Mouse (Mus musculus): ENCODE results near the gene Slc41a2. TPM values are rescaled to one million over a fixed set of nuclear protein-coding genes. Genes with fewer than 3 reads are reported as not detected.

The Slc41a2 gene
- polyA plus RNA-seq (2015; fragmentation: Nextera tagmentation; extraction: Ambion mirVana), result 0.95 and 1.2 TPM in 2 replicates

DNA sequence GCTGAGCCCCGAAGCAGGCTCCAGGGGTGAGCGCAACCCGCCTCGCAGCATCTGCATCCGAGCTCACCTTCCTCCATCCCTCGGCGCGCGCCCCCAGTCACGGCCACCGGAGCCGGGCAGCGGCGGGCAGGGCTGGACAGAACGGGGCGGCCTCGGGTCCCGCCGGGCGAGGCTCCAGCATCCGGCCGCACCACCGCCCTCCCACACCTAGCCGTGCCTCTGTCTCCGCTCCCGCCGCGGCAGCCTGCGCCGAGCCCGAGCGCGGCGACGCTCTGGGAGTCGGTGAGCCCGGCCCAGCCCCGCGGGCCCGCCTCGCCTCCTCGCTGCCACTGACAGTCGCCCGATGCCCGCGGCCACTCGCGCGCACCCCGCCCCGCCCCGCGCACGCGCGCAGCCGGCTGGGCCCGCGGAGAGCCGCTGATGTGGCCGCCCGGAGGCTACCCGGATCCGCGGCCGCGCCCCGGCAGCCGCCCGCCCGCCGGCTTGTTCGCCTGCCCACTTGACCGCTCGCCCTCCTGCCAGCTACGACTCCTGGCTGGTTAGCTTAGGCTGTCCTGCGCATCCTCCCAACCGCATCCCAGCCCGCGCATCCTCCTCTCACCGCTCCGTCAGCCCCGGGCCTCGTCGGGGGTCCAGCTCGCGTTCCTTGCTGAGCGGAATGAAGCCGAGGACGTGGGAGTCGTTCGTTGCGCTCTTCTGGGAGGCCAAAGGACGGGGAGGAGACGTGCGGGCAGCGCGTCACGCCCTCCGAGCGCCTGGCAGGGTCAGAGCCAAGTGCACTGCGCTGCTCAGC is at the start of gene Slc41a2:
TSS of gene Slc41a2 (minus strand) at position 724 of the 793 bp plus-strand sequence.
- peaks cover 43% of the 10 kb centered on the region for H3K27me3 ChIP-seq (ENCODE audit: control insufficient read depth, insufficient read depth, low read depth, low read length)
- H3K4me3 ChIP-seq (ENCODE audit: low read length), result peak within 1 kb of the TSS; percentile 64
- H3K4me2 ChIP-seq (ENCODE audit: low read depth, low read length), result peak within 1 kb of the TSS; percentile 99
- ATAC-seq (ENCODE audit: low read depth), result peak; percentile 82
- peaks cover 7% of the 10 kb centered on the region; the same call in 1 of the 2 replicates for H3K4me1 ChIP-seq (replicated peaks; ENCODE audit: control insufficient read depth, insufficient read depth, low read length)
- no peaks in the 10 kb centered on the region for H3K9me3 ChIP-seq (ENCODE audit: control insufficient read depth, low read length)
- peak within 1 kb of the TSS; percentile 65 for H3K9ac ChIP-seq (ENCODE audit: low read length)
- under 1% methylated on average over 58 of the region's 102 CpGs for WGBS
- no peaks in the 10 kb centered on the region for H3K36me3 ChIP-seq (ENCODE audit: control insufficient read depth, insufficient read depth, low read length)
- no peak within 1 kb of the TSS for H3K27ac ChIP-seq (ENCODE audit: low read length)

GRCm38 (mm10) chr10:83385330-83385910 is 47.7 kb upstream of the Slc41a2 start:
- H3K4me1 ChIP-seq (replicated peaks; ENCODE audit: control insufficient read depth, insufficient read depth, low read length), result no peaks in the 10 kb centered on the region
- H3K4me3 ChIP-seq (ENCODE audit: low read length), result no peak overlapping the region
- H3K9ac ChIP-seq (ENCODE audit: low read length), result no peak overlapping the region
- 92% methylated on average over 7 of the region's 7 CpGs for WGBS
- H3K27ac ChIP-seq (ENCODE audit: low read length), result no peak overlapping the region
- H3K27me3 ChIP-seq (ENCODE audit: control insufficient read depth, insufficient read depth, low read depth, low read length), result no peaks in the 10 kb centered on the region
- H3K4me2 ChIP-seq (ENCODE audit: low read depth, low read length), result no peak overlapping the region
- H3K36me3 ChIP-seq (ENCODE audit: control insufficient read depth, insufficient read depth, low read length), result no peaks in the 10 kb centered on the region
- no peak for ATAC-seq (ENCODE audit: low read depth)
- H3K9me3 ChIP-seq (ENCODE audit: control insufficient read depth, low read length), result no peaks in the 10 kb centered on the region

GRCm38 (mm10) chr10:83384456-83385215 is 47.0 kb upstream of the Slc41a2 start:
- H3K9ac ChIP-seq (ENCODE audit: low read length), result no peak overlapping the region
- no peak overlapping the region for H3K4me3 ChIP-seq (ENCODE audit: low read length)
- no peaks in the 10 kb centered on the region for H3K36me3 ChIP-seq (ENCODE audit: control insufficient read depth, insufficient read depth, low read length)
- 88% methylated on average over 8 of the region's 8 CpGs for WGBS
- H3K9me3 ChIP-seq (ENCODE audit: control insufficient read depth, low read length), result no peaks in the 10 kb centered on the region
- H3K27ac ChIP-seq (ENCODE audit: low read length), result no peak overlapping the region
- no peaks in the 10 kb centered on the region for H3K27me3 ChIP-seq (ENCODE audit: control insufficient read depth, insufficient read depth, low read depth, low read length)
- ATAC-seq (ENCODE audit: low read depth), result no peak
- H3K4me1 ChIP-seq (replicated peaks; ENCODE audit: control insufficient read depth, insufficient read depth, low read length), result no peaks in the 10 kb centered on the region
- no peak overlapping the region for H3K4me2 ChIP-seq (ENCODE audit: low read depth, low read length)

DNA sequence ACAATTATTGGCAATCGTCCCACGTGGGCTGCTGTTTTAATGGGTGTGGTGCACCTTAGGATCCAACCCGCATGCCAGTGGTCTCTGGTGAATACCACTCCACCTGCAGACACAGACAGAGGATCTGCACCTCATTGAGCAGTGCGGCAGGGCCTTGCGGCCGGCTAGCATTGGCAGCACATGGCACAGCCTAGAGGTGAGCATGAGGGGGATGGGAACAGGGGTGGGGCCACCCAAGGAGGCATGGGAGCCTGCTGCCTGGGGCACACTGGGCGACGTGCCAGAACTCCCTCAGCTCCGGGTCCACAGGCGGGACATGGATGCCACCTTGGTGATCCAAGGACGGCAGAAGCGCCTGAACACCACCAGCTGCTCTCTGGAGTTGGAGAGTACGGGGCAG is 46.2 kb upstream of the Slc41a2 start:
- no peak overlapping the region for H3K27ac ChIP-seq (ENCODE audit: low read length)
- H3K27me3 ChIP-seq (ENCODE audit: control insufficient read depth, insufficient read depth, low read depth, low read length), result no peaks in the 10 kb centered on the region
- no peak for ATAC-seq (ENCODE audit: low read depth)

DNA sequence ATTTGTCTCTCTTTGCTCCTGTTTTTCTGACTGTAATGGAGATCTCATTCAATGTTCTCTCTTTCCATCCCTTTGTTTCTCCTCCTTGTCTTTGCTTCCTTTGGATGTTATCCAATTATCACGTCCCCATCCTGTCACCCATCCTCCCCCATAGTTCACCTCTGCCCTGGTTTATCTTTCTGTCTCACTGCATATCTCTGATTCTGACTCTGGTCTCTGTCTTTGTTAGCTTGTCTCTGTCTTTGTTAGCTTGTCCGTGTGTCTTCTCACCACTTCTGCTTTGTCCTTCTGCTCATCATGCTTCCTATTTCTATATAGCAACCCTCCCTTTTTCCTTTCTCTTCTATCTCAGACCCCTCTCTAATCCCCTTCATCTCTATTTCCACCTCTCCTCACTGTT is 45.3 kb upstream of the Slc41a2 start:
- no peak for ATAC-seq (ENCODE audit: low read depth)
- 46% methylated on average over 2 of the region's 2 CpGs for WGBS
- Histone ChIP-seq H3K27me3 (ENCODE audit: control insufficient read depth, insufficient read depth, low read depth, low read length) (no peaks in the 10 kb centered on the region), H3K4me2 (ENCODE audit: low read depth, low read length) (no peak overlapping the region), H3K4me3 (ENCODE audit: low read length) (no peak overlapping the region), H3K27ac (ENCODE audit: low read length) (no peak overlapping the region), H3K4me1 (replicated peaks; ENCODE audit: control insufficient read depth, insufficient read depth, low read length) (peaks cover 7% of the 10 kb centered on the region), H3K36me3 (ENCODE audit: control insufficient read depth, insufficient read depth, low read length) (no peaks in the 10 kb centered on the region), H3K9me3 (ENCODE audit: control insufficient read depth, low read length) (no peaks in the 10 kb centered on the region), H3K9ac (ENCODE audit: low read length) (no peak overlapping the region)

More for the DNA sequence above, 46.2 kb upstream of the Slc41a2 start:
- H3K9ac ChIP-seq (ENCODE audit: low read length), result no peak overlapping the region
- H3K4me1 ChIP-seq (replicated peaks; ENCODE audit: control insufficient read depth, insufficient read depth, low read length), result no peaks in the 10 kb centered on the region
- no peaks in the 10 kb centered on the region for H3K9me3 ChIP-seq (ENCODE audit: control insufficient read depth, low read length)
- no peaks in the 10 kb centered on the region for H3K36me3 ChIP-seq (ENCODE audit: control insufficient read depth, insufficient read depth, low read length)
- H3K4me3 ChIP-seq (ENCODE audit: low read length), result no peak overlapping the region
- WGBS, result 86% methylated on average over 13 of the region's 13 CpGs
- H3K4me2 ChIP-seq (ENCODE audit: low read depth, low read length), result no peak overlapping the region

DNA sequence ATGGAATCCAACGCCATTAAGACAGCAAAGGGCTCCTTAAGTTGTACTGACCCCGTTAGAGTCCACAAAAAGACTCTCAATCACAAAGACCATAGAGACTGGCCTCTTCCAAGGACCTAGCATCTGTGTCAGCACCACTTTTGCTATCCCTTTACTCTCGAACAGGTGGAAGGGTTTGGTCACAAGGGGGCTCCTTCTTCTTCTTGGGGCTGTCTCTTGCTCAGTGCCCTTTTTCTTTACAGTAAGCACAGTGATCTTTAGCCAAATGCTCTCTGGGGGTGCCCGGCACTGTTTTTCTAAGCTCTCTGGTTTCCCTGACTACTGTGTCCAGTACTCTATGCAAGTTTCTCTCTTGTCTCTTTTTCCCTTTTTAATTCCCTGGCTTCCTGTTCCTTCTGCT is 44.8 kb upstream of the Slc41a2 start:
- ATAC-seq (ENCODE audit: low read depth), result no peak
- Histone ChIP-seq H3K4me2 (ENCODE audit: low read depth, low read length) (no peak overlapping the region), H3K9ac (ENCODE audit: low read length) (no peak overlapping the region), H3K4me1 (replicated peaks; ENCODE audit: control insufficient read depth, insufficient read depth, low read length) (peaks cover 9% of the 10 kb centered on the region), H3K27me3 (ENCODE audit: control insufficient read depth, insufficient read depth, low read depth, low read length) (no peaks in the 10 kb centered on the region), H3K4me3 (ENCODE audit: low read length) (no peak overlapping the region), H3K36me3 (ENCODE audit: control insufficient read depth, insufficient read depth, low read length) (no peaks in the 10 kb centered on the region), H3K27ac (ENCODE audit: low read length) (no peak overlapping the region), H3K9me3 (ENCODE audit: control insufficient read depth, low read length) (no peaks in the 10 kb centered on the region)
- 73% methylated on average over 4 of the region's 4 CpGs for WGBS

GRCm38 (mm10) chr10:83380501-83380900 is 42.8 kb upstream of the Slc41a2 start:
- Histone ChIP-seq H3K27me3 (ENCODE audit: control insufficient read depth, insufficient read depth, low read depth, low read length) (no peaks in the 10 kb centered on the region), H3K4me2 (ENCODE audit: low read depth, low read length) (no peak overlapping the region), H3K4me1 (replicated peaks; ENCODE audit: control insufficient read depth, insufficient read depth, low read length) (peaks cover 13% of the 10 kb centered on the region), H3K9me3 (ENCODE audit: control insufficient read depth, low read length) (no peaks in the 10 kb centered on the region), H3K4me3 (ENCODE audit: low read length) (no peak overlapping the region), H3K27ac (ENCODE audit: low read length) (no peak overlapping the region), H3K36me3 (ENCODE audit: control insufficient read depth, insufficient read depth, low read length) (no peaks in the 10 kb centered on the region), H3K9ac (ENCODE audit: low read length) (no peak overlapping the region)
- ATAC-seq (ENCODE audit: low read depth), result no peak
- WGBS, result 89% methylated on average over 2 of the region's 2 CpGs

DNA sequence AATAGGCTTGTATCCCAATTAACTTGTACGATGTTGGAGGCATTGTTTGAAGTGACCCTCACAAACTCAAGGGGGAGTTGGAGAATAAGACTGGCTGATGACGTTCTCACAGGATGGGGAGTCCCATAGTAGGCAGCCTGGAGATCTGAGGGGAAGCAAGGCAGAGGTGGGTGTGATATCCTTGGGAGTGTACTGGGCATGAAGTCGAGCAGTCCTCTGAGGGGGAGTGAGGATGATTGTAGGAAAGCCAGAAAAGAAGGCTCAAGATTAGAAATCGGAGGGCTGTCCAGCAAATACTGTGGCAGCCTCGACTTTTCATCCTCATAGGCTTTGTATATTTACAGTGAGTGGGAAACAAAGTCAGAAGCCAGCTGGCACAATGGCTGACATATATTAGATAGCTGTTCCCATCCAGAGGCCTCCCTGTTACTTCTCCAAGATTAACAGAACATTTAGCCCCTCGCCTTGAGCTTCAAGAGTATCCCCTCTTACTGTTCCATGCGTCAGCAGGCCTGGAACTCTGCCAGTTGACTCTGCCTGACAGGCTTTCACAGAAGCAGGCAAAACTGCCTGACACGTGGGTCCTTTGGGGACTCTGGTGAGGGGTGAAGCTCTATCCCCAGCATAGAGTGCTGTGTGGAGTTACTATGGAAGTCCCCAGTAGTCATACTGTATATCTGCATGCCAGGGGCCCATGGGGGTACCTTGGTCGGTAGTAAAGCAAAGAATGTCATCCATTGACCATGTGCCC is 40.6 kb upstream of the Slc41a2 start:
- no peaks in the 10 kb centered on the region for H3K36me3 ChIP-seq (ENCODE audit: control insufficient read depth, insufficient read depth, low read length)
- WGBS, result 42% methylated on average over 9 of the region's 9 CpGs
- H3K9me3 ChIP-seq (ENCODE audit: control insufficient read depth, low read length), result no peaks in the 10 kb centered on the region
- H3K27ac ChIP-seq (ENCODE audit: low read length), result 0 out of 2 replicates have a peak overlapping the region, but pooled peaks have one; percentile 16
- H3K4me1 ChIP-seq (replicated peaks; ENCODE audit: control insufficient read depth, insufficient read depth, low read length), result peaks cover 16% of the 10 kb centered on the region
- H3K9ac ChIP-seq (ENCODE audit: low read length), result no peak overlapping the region
- H3K27me3 ChIP-seq (ENCODE audit: control insufficient read depth, insufficient read depth, low read depth, low read length), result no peaks in the 10 kb centered on the region
- H3K4me3 ChIP-seq (ENCODE audit: low read length), result no peak overlapping the region
- no peak overlapping the region for H3K4me2 ChIP-seq (ENCODE audit: low read depth, low read length)
- peak; percentile 81 for ATAC-seq (ENCODE audit: low read depth)
